In the genomic region with DNA sequence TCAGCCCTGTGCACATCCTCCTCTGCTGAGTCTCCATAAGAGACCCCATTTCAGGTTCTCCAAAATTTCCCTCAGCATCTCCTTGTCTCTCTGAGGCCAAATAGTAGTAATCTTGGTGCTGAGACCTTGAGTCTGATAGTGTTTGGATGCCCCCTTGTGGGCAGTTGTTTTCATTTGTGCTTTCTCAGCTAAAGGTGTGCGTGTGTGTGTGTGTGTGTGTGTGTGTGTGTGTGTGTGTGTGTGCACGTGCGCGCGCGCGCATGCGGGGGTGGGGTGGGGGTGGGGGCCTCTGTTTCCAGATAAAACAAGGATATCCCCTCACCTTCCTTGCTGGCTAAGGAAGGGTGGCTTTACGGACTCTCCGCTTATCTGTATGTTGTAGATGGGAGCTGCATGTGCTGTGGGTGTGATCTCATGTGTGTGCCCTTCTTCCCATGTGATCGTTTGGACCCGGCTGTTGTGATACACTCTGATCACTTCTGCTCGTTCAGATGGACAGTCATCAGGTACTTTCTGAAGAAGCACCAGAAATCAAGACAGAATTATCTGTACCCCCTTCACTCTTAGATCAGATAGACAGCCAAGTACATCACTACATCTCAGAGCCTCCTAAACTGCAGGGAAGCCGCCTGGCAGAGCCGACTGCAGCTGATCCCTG, we compare ENCODE assay signal across 9 mouse cellular contexts. TPM values are rescaled to one million over a fixed set of nuclear protein-coding genes. Genes with fewer than 3 reads are reported as not detected.
DNase-seq lines count a peak whose midpoint lies in the region; ATAC-seq and TF ChIP-seq lines count a peak whose summit lies in the region.
"Had no signal": no experiment of that assay in that cellular context is flagged by ENCODE, and none has a peak within 500 bp of the region (broad histone marks: within the 10 kb centered on the region; RNA-seq: fewer than 3 reads in every experiment).

No protein-coding gene starts in this region.

- H3K27ac ChIP-seq in forebrain, postnatal 0 days (ENCODE audit: low read depth, low read length) = no peak overlapping the region

- whole genome bisulfite sequencing in forebrain, postnatal 0 days = 39% methylated on average over 15 of the region's 15 CpGs

- no peak overlapping the region for H3K4me2 ChIP-seq in forebrain, postnatal 0 days (ENCODE audit: low read depth)

- no peak overlapping the region for H3K9ac ChIP-seq in forebrain, postnatal 0 days

- H3K9me3 ChIP-seq in forebrain, postnatal 0 days (ENCODE audit: low read length) = no peaks in the 10 kb centered on the region

- DNase-seq in gastrocnemius, postnatal 14 days = peak; percentile 54
- DNase-seq in gastrocnemius, postnatal 25 days = no peak
- DNase-seq in B cell, adult 2 months = peak; percentile 76 to 81
- DNase-seq in adipocyte (ENCODE audit: low spot score) = peak; percentile 80
- DNase-seq in forebrain, postnatal 0 days = peak; percentile 67
- DNase-seq in kidney, postnatal 10 days = peak; percentile 81

- H3K36me3 ChIP-seq in forebrain, postnatal 0 days (ENCODE audit: insufficient read depth) = no peaks in the 10 kb centered on the region

- no peaks in the 10 kb centered on the region for H3K27me3 ChIP-seq in forebrain, postnatal 0 days (ENCODE audit: insufficient read depth, low read length)

- H3K4me1 ChIP-seq in forebrain, postnatal 0 days (ENCODE audit: insufficient read depth) = no peaks in the 10 kb centered on the region; the same call in 1 of the 2 replicates

- intact Hi-C loops in gastrocnemius, postnatal 14 days (cut with DNase I; ENCODE audit: low total_unique reads) = loop anchor here (5.0 to 10.0 kb wide), 2 partner anchors 82 to 209 kb away; partner anchors contain the start of gene Igfbp4

- H3K4me3 ChIP-seq in forebrain, postnatal 0 days (ENCODE audit: low read depth, low read length) = no peak overlapping the region

- TF ChIP-seq CTCF in forebrain, postnatal 0 days (IDR thresholded peaks at IDR 0.05; ENCODE audit: low read depth) = peak; percentile 64

- ATAC-seq in forebrain, postnatal 0 days = peak; percentile 14; the same call in 1 of the 2 replicates
- ATAC-seq in monocyte, adult 5-6 weeks (replicated peaks; ENCODE audit: insufficient number of reproducible peaks, low FRiP score, low TSS enrichment, poor library complexity, severe bottlenecking) = peak; percentile 60; the same call in 1 of the 2 replicates
- no peak for ATAC-seq in erythroblast, adult 5-6 weeks (replicated peaks; ENCODE audit: low FRiP score, poor library complexity, severe bottlenecking)

RNA-seq across cellular contexts. Expression of gene Ccr7, which starts 30.8 kb away (rescaled TPM):
- under 1 TPM; 0.10 to 0.11 TPM for total RNA-seq in gastrocnemius, postnatal 14 days (2021)
- total RNA-seq in gastrocnemius, postnatal 25 days (2021) = not detected
- total RNA-seq in forebrain, postnatal 0 days (2014; rRNA removed) = 0.38 TPM in 1 of 2 replicates, not detected in the other
- polyA plus RNA-seq in forebrain, postnatal 0 days (2015; fragmentation: Nextera tagmentation; extraction: Ambion mirVana) = 0.06 and 0.17 TPM in 2 replicates
- 13.3 to 31.2 TPM (median 29.2 TPM) in 3 replicates for total RNA-seq in monocyte, adult 5-6 weeks (2017)
- 1.0 and 2.9 TPM in 2 replicates for total RNA-seq in erythroblast, adult 5-6 weeks (2015; ENCODE audit: low replicate concordance)
- total RNA-seq in erythroblast, adult 5-6 weeks (2017; ENCODE audit: low replicate concordance) = 0.60 and 0.98 TPM in 2 replicates
- total RNA-seq: left cerebral cortex, postnatal 10 days had no signal

RNA-seq across cellular contexts. Expression of gene Tns4, which starts 35.0 kb away (rescaled TPM):
- under 1 TPM in 1 of 2 experiments, not detected in 1; 0.10 TPM for total RNA-seq in gastrocnemius, postnatal 14 days (2021)
- total RNA-seq in gastrocnemius, postnatal 25 days (2021) = under 1 TPM in 1 of 2 experiments, not detected in 1; 0.05 TPM
- total RNA-seq in forebrain, postnatal 0 days (2014; rRNA removed) = 0.48 TPM in 1 of 2 replicates, not detected in the other
- polyA plus RNA-seq in forebrain, postnatal 0 days (2015; fragmentation: Nextera tagmentation; extraction: Ambion mirVana) = 0.29 TPM in 1 of 2 replicates, not detected in the other
- total RNA-seq in monocyte, adult 5-6 weeks (2017) = 4.1 to 6.4 TPM (median 4.2 TPM) in 3 replicates
- 0.77 TPM in 1 of 2 replicates, not detected in the other for total RNA-seq in erythroblast, adult 5-6 weeks (2015; ENCODE audit: low replicate concordance)
- 0.42 TPM in 1 of 2 replicates, not detected in the other for total RNA-seq in erythroblast, adult 5-6 weeks (2017; ENCODE audit: low replicate concordance)
